Mouse (Mus musculus) T-cell, adult 2 months (primary cell): ENCODE data around the gene Cnst.
A peak's percentile ranks its signal among the peaks of the same experiment; 100 is the strongest.
"Not testable (repeated sequence)": the region's sequence is repeated elsewhere in the genome, so short reads cannot be mapped to it uniquely, and the experiment has no call there.

Experiments used
- DNase-seq: peaks from one replicate; pipeline ENCODE4 v3.0.0; 2022; ENCODE audit warnings: low spot score

The Cnst gene

DNA sequence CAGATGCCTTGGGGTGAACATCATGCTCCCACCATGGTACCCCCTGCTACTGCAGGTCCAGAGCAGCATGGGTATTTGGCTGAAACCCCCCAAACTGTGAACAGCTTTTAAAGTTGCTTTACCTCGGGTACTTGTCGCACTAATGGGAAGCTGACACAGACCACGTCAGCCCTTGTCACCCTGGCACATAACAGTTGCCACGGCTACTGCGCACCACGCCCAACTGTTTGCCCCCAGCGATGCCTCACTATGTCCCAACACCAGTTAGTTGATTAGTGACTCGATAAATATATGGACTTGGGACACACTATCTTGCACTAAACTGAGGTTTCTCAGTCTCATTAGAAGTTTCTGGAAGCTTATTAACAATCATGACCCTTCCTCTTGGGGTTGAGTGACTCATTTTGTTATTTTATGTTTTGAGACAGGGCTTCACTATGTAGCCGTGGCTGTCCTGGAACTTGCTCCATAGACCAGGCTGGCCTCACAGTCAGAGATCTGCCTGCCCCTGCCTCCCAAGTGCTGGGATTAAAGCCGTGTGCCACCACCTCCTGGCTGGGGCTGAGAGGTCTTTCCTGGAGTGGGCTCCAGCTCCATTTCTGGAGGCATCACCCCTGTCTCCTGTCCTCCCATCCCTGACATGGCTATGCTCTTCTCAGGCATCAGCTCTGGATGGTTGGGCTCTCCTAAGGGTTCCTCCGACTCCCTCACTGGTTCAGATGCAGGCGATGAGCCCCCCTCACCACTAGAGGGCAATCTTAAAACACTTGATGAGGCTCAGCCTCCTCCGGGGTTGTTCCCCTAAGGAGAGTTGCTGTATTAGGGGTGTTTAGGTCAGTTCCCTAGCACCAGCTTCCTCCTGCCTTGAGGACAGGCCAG lies 99.2 kb downstream of the Cnst start:
- peak; percentile 60 for DNase-seq

DNA sequence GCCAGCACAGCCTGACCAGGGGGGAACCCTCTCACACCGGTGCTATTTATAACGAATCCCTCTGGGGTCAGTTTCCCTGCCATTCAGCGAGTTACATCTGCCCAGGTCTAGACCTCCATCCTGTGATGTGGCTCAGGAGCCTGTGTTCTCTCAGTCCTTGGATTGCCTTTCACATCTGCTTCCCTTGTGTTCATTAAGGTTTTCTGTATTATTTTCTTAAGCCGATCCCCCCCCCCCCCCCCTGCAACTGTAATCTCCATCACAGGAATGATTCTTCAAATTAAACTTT lies 99.8 kb downstream of the Cnst start:
- no peak for DNase-seq

GRCm38 (mm10) chr1:179648678-179649077 lies 102.5 kb downstream of the Cnst start:
- not testable (repeated sequence) for DNase-seq

- no peak for DNase-seq
Measured at GRCm38 (mm10) chr1:179649324-179649723, 103.2 kb downstream of the Cnst start.

- no peak for DNase-seq
Measured at GRCm38 (mm10) chr1:179650284-179650683, 104.1 kb downstream of the Cnst start.

DNA sequence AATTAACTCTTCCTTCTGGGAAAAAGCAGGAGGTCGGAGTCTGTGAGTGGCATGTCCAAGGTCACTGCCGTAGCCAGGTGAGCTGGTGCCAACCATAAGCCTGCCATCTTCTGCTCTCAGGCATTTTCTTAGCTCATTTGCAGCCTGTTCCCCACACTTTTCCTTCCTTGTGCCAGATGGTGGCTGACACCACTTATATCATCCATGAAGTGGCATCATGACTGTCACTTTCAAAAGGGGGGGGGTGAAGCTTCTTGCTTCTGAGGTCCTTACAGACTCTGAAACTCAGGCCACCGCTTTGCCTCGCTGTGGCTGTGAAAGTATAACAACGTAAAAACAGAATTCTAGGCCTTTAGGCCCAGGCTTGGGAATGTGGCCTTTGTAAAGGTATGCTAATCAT lies 105.1 kb downstream of the Cnst start:
- DNase-seq, result no peak

- DNase-seq, result no peak
Measured at GRCm38 (mm10) chr1:179663065-179663464, 116.9 kb downstream of the Cnst start.

GRCm38 (mm10) chr1:179664309-179664930 lies 118.2 kb downstream of the Cnst start:
- no peak for DNase-seq

DNA sequence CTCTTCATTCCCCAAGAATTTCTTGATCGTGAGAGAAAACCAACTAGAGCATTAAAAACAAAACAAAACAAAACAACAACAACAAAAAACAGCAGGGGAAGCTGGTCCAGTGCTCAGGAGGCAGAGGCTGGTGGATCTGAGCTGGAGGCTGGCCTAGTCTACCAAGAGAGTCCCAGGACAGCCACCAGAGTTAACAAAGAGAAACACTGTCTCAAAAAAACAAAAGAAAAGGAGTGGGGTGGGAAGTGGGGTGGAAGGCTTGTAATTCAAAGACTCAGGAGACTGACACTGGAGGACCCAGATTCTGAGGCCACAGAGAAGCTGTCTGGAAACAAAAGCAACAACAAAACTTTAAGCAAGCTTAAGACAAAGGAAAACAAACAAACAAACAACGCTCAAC lies 120.8 kb downstream of the Cnst start:
- no peak for DNase-seq

DNA sequence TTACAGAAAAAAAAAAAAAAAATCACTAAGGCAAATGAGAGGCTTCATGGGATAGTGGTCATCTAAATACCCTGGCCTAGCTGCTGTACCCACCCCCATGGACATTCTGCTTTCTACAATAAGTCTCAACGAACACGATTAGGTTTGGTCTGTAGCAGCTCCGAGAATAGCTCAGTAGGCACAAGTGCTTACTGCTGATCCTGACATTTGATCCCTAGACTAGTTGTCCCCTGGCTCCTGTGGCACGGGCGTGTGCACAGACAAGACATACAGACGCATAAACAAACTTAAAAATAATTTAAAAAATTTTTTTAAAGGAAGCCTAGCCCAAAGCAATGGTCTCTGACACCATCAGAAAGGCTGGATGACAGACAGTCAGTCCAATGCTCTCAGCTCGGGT lies 121.3 kb downstream of the Cnst start:
- no peak for DNase-seq

DNA sequence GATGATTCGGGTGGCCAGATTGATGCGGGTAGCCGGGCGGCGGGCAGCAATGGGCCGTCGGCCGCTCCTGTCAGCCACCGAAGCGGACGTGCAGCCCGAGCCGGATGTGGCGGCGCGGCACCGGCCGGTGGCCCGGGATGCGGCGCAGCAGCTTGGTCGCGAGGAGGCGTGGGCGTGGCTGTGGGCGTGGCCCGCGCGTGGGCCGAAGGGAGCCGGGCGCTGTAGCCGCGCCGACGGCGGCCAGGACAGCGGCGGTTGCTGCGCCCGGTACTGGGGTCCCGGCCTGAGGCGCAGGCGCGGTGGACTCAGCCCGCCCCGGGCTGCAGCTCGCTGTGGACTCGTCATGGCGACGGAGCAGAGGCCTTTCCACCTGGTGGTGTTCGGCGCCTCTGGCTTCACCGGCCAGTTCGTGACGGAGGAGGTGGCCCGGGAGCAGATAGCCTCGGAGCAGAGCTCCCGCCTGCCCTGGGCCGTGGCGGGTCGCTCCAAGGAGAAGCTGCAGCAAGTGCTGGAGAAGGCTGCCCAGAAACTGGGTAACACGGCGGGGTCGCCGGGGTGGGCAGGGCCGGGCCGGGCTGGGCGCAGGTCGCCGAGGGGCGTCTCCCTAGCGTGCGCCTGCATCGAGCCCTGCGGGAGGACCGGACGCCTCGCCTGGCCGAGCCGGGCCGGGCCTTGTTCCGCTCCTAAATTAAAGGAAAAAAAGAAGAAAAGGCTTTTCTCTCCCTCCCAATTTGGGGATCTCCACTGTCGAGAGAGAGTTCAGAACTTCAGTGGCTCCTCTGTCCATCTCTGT lies 122.0 kb downstream of the Cnst start, which contains the start of gene Sccpdh:
Sccpdh (plus strand) TSS at position 198 of the 793 bp plus-strand sequence.
- DNase-seq, result peak; percentile 57

GRCm38 (mm10) chr1:179668836-179669537 lies 122.8 kb downstream of the Cnst start:
- peak; percentile 4 for DNase-seq

DNA sequence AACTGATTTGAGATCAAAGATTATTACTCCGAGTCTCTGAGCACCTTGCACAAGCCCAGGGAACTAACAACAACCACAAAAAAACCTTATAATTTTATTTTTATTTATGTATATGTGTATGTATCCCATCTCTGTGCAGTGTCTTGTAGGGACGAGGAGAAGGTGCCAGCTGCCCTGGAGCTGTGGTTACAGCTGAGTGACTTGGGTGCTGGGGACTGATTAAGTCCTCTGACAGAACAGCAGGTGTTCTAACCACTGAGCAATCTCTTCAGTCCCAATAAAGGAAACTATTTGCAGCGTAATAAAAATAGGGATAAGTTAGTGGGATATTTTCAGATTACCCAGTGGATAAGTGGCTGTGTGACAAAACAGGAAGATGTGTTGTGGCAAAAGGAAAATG lies 128.2 kb downstream of the Cnst start:
- no peak for DNase-seq

GRCm38 (mm10) chr1:179677031-179677430 lies 130.9 kb downstream of the Cnst start:
- DNase-seq, result no peak
